Mouse (Mus musculus) testis, adult 2 months (tissue): ENCODE data around the gene Ptpn1. TPM values are rescaled to one million over a fixed set of nuclear protein-coding genes. Genes with fewer than 3 reads are reported as not detected.

ENCODE experiments used
- H3K27ac ChIP-seq: fragments of 200-500 bp; 2 replicates; pipeline ENCODE4 v1.5.1; 2012; ENCODE audit warnings: low read depth, low read length; ENCODE audit not compliant: control insufficient read depth, insufficient read depth
- H3K27me3 ChIP-seq: fragments of 200-500 bp; 2 replicates; pipeline ENCODE4 v1.6.1; 2012; ENCODE audit warnings: mild to moderate bottlenecking, low read length, moderate library complexity; ENCODE audit not compliant: control insufficient read depth, insufficient read depth
- H3K36me3 ChIP-seq: fragments of 200-500 bp; 2 replicates; pipeline ENCODE4 v1.6.1; 2012; ENCODE audit warnings: mild to moderate bottlenecking, low read length; ENCODE audit not compliant: control insufficient read depth, insufficient read depth
- H3K4me1 ChIP-seq: fragments of 200-500 bp; 2 replicates; pipeline ENCODE4 v1.6.1; 2012; ENCODE audit warnings: low read length; ENCODE audit not compliant: control insufficient read depth, insufficient read depth
- H3K4me3 ChIP-seq: fragments of 200-500 bp; 2 replicates; pipeline ENCODE4 v1.5.1; 2012; ENCODE audit warnings: low read depth, mild to moderate bottlenecking, low read length, moderate library complexity, mixed read lengths; ENCODE audit not compliant: control insufficient read depth
- CTCF ChIP-seq: fragments of 200-500 bp; IDR thresholded peaks from 2 replicates; pipeline ENCODE4 v1.5.1; 2012; ENCODE audit warnings: low read depth, mild to moderate bottlenecking, inconsistent platforms, low read length, moderate library complexity; ENCODE audit not compliant: control insufficient read depth, insufficient read depth, insufficient replicate concordance
- POLR2A ChIP-seq: fragments of 200-500 bp; IDR thresholded peaks from 2 replicates; pipeline ENCODE4 v1.6.1; 2012; ENCODE audit warnings: low read depth, mild to moderate bottlenecking, inconsistent platforms, low read length, moderate library complexity; ENCODE audit not compliant: control insufficient read depth
- polyA plus RNA-seq: library from polyadenylated mRNA; depleted of rRNA; stranded (reverse); fragments of >200 nt; gene quantifications from 2 replicates; pipeline ENCODE4 v1.2.3, GENCODE M21; 2012

Ptpn1 gene
- polyA plus RNA-seq, 1 experiment: 30.9 TPM

- H3K27me3 ChIP-seq: no peaks in the 10 kb centered on the region
- TF ChIP-seq POLR2A (no peak), CTCF (no peak)
- H3K36me3 ChIP-seq: no peaks in the 10 kb centered on the region
- H3K27ac ChIP-seq: no peak overlapping the region
- no peaks in the 10 kb centered on the region; the same call in 1 of the 2 replicates for H3K4me1 ChIP-seq
- H3K4me3 ChIP-seq: no peak overlapping the region
Observed at GRCm38 (mm10) chr2:168003431-168003830, 71.6 kb downstream of the Ptpn1 start.

- TF ChIP-seq CTCF: peak; percentile 79; the same call in 1 of the 2 replicates
- TF ChIP-seq POLR2A: no peak
- no peak overlapping the region for H3K4me3 ChIP-seq
- no peaks in the 10 kb centered on the region for H3K36me3 ChIP-seq
- H3K27me3 ChIP-seq: no peaks in the 10 kb centered on the region
- no peaks in the 10 kb centered on the region; the same call in 1 of the 2 replicates for H3K4me1 ChIP-seq
- no peak overlapping the region for H3K27ac ChIP-seq
Observed at GRCm38 (mm10) chr2:168004369-168004768, 72.5 kb downstream of the Ptpn1 start.

- Histone ChIP-seq H3K4me3 (no peak overlapping the region), H3K4me1 (no peaks in the 10 kb centered on the region; the same call in 1 of the 2 replicates), H3K36me3 (no peaks in the 10 kb centered on the region), H3K27me3 (no peaks in the 10 kb centered on the region), H3K27ac (no peak overlapping the region)
- TF ChIP-seq POLR2A (no peak), CTCF (no peak)
Observed at GRCm38 (mm10) chr2:168005005-168005404, 73.1 kb downstream of the Ptpn1 start.

GRCm38 (mm10) chr2:168005616-168006015, 73.8 kb downstream of the Ptpn1 start:
- H3K36me3 ChIP-seq: no peaks in the 10 kb centered on the region
- H3K27me3 ChIP-seq: no peaks in the 10 kb centered on the region
- no peaks in the 10 kb centered on the region; the same call in 1 of the 2 replicates for H3K4me1 ChIP-seq
- H3K4me3 ChIP-seq: no peak overlapping the region
- TF ChIP-seq CTCF (no peak), POLR2A (no peak)
- H3K27ac ChIP-seq: no peak overlapping the region

- H3K4me3 ChIP-seq: no peak overlapping the region
- H3K4me1 ChIP-seq: no peaks in the 10 kb centered on the region; the same call in 1 of the 2 replicates
- H3K36me3 ChIP-seq: no peaks in the 10 kb centered on the region
- TF ChIP-seq CTCF: no peak
- no peak for TF ChIP-seq POLR2A
- H3K27me3 ChIP-seq: no peaks in the 10 kb centered on the region
- no peak overlapping the region for H3K27ac ChIP-seq
Observed at GRCm38 (mm10) chr2:168006489-168006888, 74.6 kb downstream of the Ptpn1 start.

GRCm38 (mm10) chr2:168008132-168008531, 76.3 kb downstream of the Ptpn1 start:
- no peaks in the 10 kb centered on the region for H3K27me3 ChIP-seq
- H3K4me3 ChIP-seq: no peak overlapping the region
- no peak overlapping the region for H3K27ac ChIP-seq
- no peaks in the 10 kb centered on the region for H3K36me3 ChIP-seq
- H3K4me1 ChIP-seq: no peaks in the 10 kb centered on the region; the same call in 1 of the 2 replicates
- TF ChIP-seq CTCF (no peak), POLR2A (no peak)

- Histone ChIP-seq H3K27me3 (no peaks in the 10 kb centered on the region), H3K27ac (no peak within 1 kb of the TSS), H3K4me3 (no peak within 1 kb of the TSS), H3K4me1 (no peaks in the 10 kb centered on the region), H3K36me3 (no peaks in the 10 kb centered on the region)
- TF ChIP-seq CTCF (peak; percentile 81), POLR2A (no peak)
Observed at GRCm38 (mm10) chr2:168009936-168010668, 78.2 kb downstream of the Ptpn1 start, which contains the start of gene Ripor3. Ripor3 (minus strand) TSS chr2:168010618.
